Mouse (Mus musculus) bone marrow macrophage, adult 2 months (primary cell): Measurements from ENCODE around the gene Tsc1.

Experiments used
- CTCF ChIP-seq: IDR thresholded peaks from 2 replicates; pipeline ENCODE4 v1.5.1; 2012; ENCODE audit warnings: low read depth, mild to moderate bottlenecking, low read length, moderate library complexity
- POLR2A ChIP-seq: IDR thresholded peaks from 2 replicates; pipeline ENCODE4 v1.6.1; 2012; ENCODE audit warnings: mild to moderate bottlenecking, low read depth, low read length, borderline replicate concordance

DNA sequence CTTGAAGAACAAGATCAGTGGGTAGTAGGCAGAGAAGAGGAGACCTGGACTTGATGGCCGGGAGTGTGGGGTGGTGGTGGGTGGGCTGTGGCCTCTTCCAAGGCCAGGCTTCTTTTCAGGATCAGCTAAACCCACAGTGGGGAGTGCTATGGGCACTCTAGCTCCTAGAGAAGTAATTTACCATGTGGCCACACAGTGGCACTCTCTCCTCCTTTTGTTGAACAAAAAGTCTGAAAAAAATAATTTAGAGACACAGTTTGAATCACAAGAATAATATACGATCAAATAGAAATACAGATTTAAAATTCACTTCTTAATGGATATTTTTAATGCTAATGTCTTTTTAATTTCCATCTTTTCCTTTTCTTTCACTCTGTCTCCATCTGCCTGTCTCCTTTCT, 13.0 kb upstream of the Tsc1 start:
- TF ChIP-seq POLR2A (no peak), CTCF (no peak)
